25 mouse cellular contexts compared by ENCODE assay signal in genomic region chr7:66003447-66003846, GRCm38 (mm10). TPM values are rescaled to one million over a fixed set of nuclear protein-coding genes. Genes with fewer than 3 reads are reported as not detected.
DNase-seq lines count a peak whose midpoint lies in the region; ATAC-seq lines count a peak whose summit lies in the region.
"Had no signal": no experiment of that assay in that cellular context is flagged by ENCODE, and none has a peak within 500 bp of the region (broad histone marks: within the 10 kb centered on the region; RNA-seq: fewer than 3 reads in every experiment).

No protein-coding gene starts in this region.

- no peak for ATAC-seq in midbrain, embryonic 11.5 days (ENCODE audit: low FRiP score)
- no peak for ATAC-seq in midbrain, embryonic 15.5 days (replicated peaks)
- ATAC-seq: CD4-positive, CD25-positive, alpha-beta regulatory T cell, adult 4 months; forebrain, embryonic 15.5 days; hindbrain, embryonic 16.5 days; inflammation-experienced regulatory T-cells, adult 6 months; intestine, postnatal 0 days had no signal

- no peaks in the 10 kb centered on the region for H3K4me1 ChIP-seq in midbrain, embryonic 11.5 days (ENCODE audit: control insufficient read depth, insufficient read depth, low read length)
- H3K4me1 ChIP-seq in midbrain, embryonic 15.5 days: no peaks in the 10 kb centered on the region
- H3K4me1 ChIP-seq: heart, embryonic 10.5 days; hindbrain, embryonic 12.5 days had no signal

- WGBS in midbrain, embryonic 11.5 days: 83% methylated on average over 5 of the region's 5 CpGs
- WGBS in midbrain, embryonic 15.5 days: 93% methylated on average over 5 of the region's 5 CpGs

- H3K4me3 ChIP-seq in midbrain, embryonic 11.5 days (ENCODE audit: low read depth, low read length): no peak overlapping the region
- no peak overlapping the region for H3K4me3 ChIP-seq in midbrain, embryonic 15.5 days
- H3K4me3 ChIP-seq: forebrain, embryonic 15.5 days; heart, embryonic 10.5 days; hindbrain, embryonic 12.5 days had no signal

- H3K27ac ChIP-seq in midbrain, embryonic 11.5 days (ENCODE audit: low read depth, low read length): no peak overlapping the region
- no peak overlapping the region for H3K27ac ChIP-seq in midbrain, embryonic 15.5 days
- H3K27ac ChIP-seq: forebrain, embryonic 15.5 days; heart, embryonic 10.5 days; hindbrain, embryonic 12.5 days had no signal

- no peak overlapping the region for H3K9ac ChIP-seq in midbrain, embryonic 11.5 days (ENCODE audit: low read length)
- no peak overlapping the region for H3K9ac ChIP-seq in midbrain, embryonic 15.5 days
- H3K9ac ChIP-seq: forebrain, embryonic 15.5 days; hindbrain, embryonic 12.5 days had no signal

- no peaks in the 10 kb centered on the region for H3K36me3 ChIP-seq in midbrain, embryonic 11.5 days (ENCODE audit: control insufficient read depth, insufficient read depth, low read length)
- H3K36me3 ChIP-seq in midbrain, embryonic 15.5 days (replicated peaks): no peaks in the 10 kb centered on the region
- H3K36me3 ChIP-seq: forebrain, embryonic 15.5 days; G1E; hindbrain, embryonic 12.5 days had no signal

- no peaks in the 10 kb centered on the region for H3K9me3 ChIP-seq in midbrain, embryonic 11.5 days (ENCODE audit: control insufficient read depth, low read length)
- no peaks in the 10 kb centered on the region for H3K9me3 ChIP-seq in midbrain, embryonic 15.5 days
- H3K9me3 ChIP-seq: forebrain, embryonic 15.5 days; G1E; heart, embryonic 10.5 days had no signal

- no peaks in the 10 kb centered on the region for H3K27me3 ChIP-seq in midbrain, embryonic 11.5 days (ENCODE audit: control insufficient read depth, insufficient read depth, low read length)
- no peaks in the 10 kb centered on the region for H3K27me3 ChIP-seq in midbrain, embryonic 15.5 days (replicated peaks)
- H3K27me3 ChIP-seq: forebrain, embryonic 15.5 days; hindbrain, embryonic 12.5 days had no signal

- DNase-seq in adrenal gland, adult 2 months: peak; percentile 32
- no peak for DNase-seq in adrenal gland, postnatal 14 days
- peak; percentile 47 for DNase-seq in cerebellum, adult 9-10 months
- no peak for DNase-seq in cerebellum, adult 9-11 months
- peak; percentile 10 for DNase-seq in midbrain, embryonic 11.5 days (ENCODE audit: low spot score, missing footprints)
- DNase-seq in frontal cortex, adult 2 months (ENCODE audit: extremely low spot score in 1 of 2, low spot score in 1 of 2): no peak
- DNase-seq: B cell, adult 2 months; cerebellum, postnatal 36 days; gastrocnemius, postnatal 10 days; heart, adult 18-20 months; heart, postnatal 10 days; heart, postnatal 4 days had no signal

- H3K4me2 ChIP-seq in midbrain, embryonic 11.5 days: no peak overlapping the region
- H3K4me2 ChIP-seq in midbrain, embryonic 15.5 days: no peak overlapping the region
- H3K4me2 ChIP-seq: forebrain, embryonic 15.5 days; hindbrain, embryonic 12.5 days had no signal

RNA-seq across cellular contexts. Expression of gene Gm45213, which starts 40.0 kb away (rescaled TPM):
- not detected for total RNA-seq in adrenal gland, adult 2 months (2021)
- not detected in 2 replicates for polyA plus RNA-seq in adrenal gland, adult 2 months (2012; rRNA removed)
- total RNA-seq in adrenal gland, postnatal 14 days (2021): not detected in 2 replicates
- not detected in 2 replicates for polyA plus RNA-seq in midbrain, embryonic 11.5 days (2014; fragmentation: Nextera tagmentation; extraction: Ambion mirVana)
- polyA plus RNA-seq in midbrain, embryonic 15.5 days (2015; fragmentation: Nextera tagmentation; extraction: Ambion mirVana): not detected in 2 replicates
- not detected in 2 replicates for polyA plus RNA-seq in frontal cortex, adult 2 months (2012; rRNA removed)
- total RNA-seq: G1E; gastrocnemius, postnatal 10 days; gastrocnemius, postnatal 4 days; heart, adult 18-20 months; heart, postnatal 10 days; heart, postnatal 4 days had no signal
- polyA plus RNA-seq: CD4-positive, CD25-positive, alpha-beta regulatory T cell, adult 4 months; cerebellum, adult 2 months; forebrain, embryonic 11.5 days; forebrain, embryonic 15.5 days; G1E; heart, embryonic 10.5 days; heart, embryonic 14.5 days; hindbrain, embryonic 12.5 days; hindbrain, embryonic 16.5 days; inflammation-experienced regulatory T-cells, adult 6 months; intestine, postnatal 0 days had no signal

RNA-seq across cellular contexts. Expression of gene Snrpa1, which starts 55.4 kb away (rescaled TPM):
- total RNA-seq in adrenal gland, adult 2 months (2021): 10 to 100 TPM; 29.9 to 32.6 TPM
- polyA plus RNA-seq in adrenal gland, adult 2 months (2012; rRNA removed): 1.1 and 3.3 TPM in 2 replicates
- 36.2 and 41.7 TPM in 2 replicates for total RNA-seq in adrenal gland, postnatal 14 days (2021)
- 230 and 247 TPM in 2 replicates for polyA plus RNA-seq in midbrain, embryonic 11.5 days (2014; fragmentation: Nextera tagmentation; extraction: Ambion mirVana)
- polyA plus RNA-seq in midbrain, embryonic 15.5 days (2015; fragmentation: Nextera tagmentation; extraction: Ambion mirVana): 127 and 132 TPM in 2 replicates
- 37.2 and 40.7 TPM in 2 replicates for polyA plus RNA-seq in frontal cortex, adult 2 months (2012; rRNA removed)

Comparison
In these comparisons a context has a peak if more than half of its experiments do, and no peak if none do; other contexts are left out.
1. DNase-seq: peak in adrenal gland, adult 2 months (single experiment), cerebellum, adult 9-10 months (single experiment) and midbrain, embryonic 11.5 days (single experiment); none in adrenal gland, postnatal 14 days (single experiment), cerebellum, adult 9-11 months (single experiment) and frontal cortex, adult 2 months (0 of 2).